ENCODE assay signal across 14 mouse cellular contexts in genomic region chr2:65990108-65990507, GRCm38 (mm10).
DNase-seq lines count a peak whose midpoint lies in the region; ATAC-seq and TF ChIP-seq lines count a peak whose summit lies in the region.
"Had no signal": no experiment of that assay in that cellular context is flagged by ENCODE, and none has a peak within 500 bp of the region (broad histone marks: within the 10 kb centered on the region; RNA-seq: fewer than 3 reads in every experiment).

No protein-coding gene starts in this region.

- ATAC-seq in cerebellum, adult (ENCODE audit: insufficient number of reproducible peaks, low FRiP score, low TSS enrichment) = no peak
- ATAC-seq in monocyte, adult 5-6 weeks (replicated peaks; ENCODE audit: insufficient number of reproducible peaks, low FRiP score, low TSS enrichment, poor library complexity, severe bottlenecking) = no peak
- ATAC-seq: activated CD4-positive, CD25-positive, alpha-beta regulatory T cell, adult 4 months; forebrain, embryonic 15.5 days had no signal

- TF ChIP-seq POLR2A in brain, embryonic 14.5 days (IDR thresholded peaks at IDR 0.05; ENCODE audit: borderline replicate concordance, extremely low read depth, insufficient read depth, insufficient read length, poor library complexity, severe bottlenecking) = no peak

- DNase-seq in kidney, adult 9 months = peak; percentile 36
- no peak for DNase-seq in kidney, postnatal 4 days
- peak; percentile 7 for DNase-seq in thymus, postnatal 0 days (ENCODE audit: low spot score)
- no peak for DNase-seq in thymus, postnatal 10 days (ENCODE audit: low spot score in 2 of 2)
- DNase-seq in brain, embryonic 14.5 days (ENCODE audit: low read depth) = no peak
- DNase-seq: cerebellum, adult 11 months; cerebellum, postnatal 36 days; gastrocnemius, postnatal 36 days; kidney, postnatal 10 days; thymus, adult 18-20 months had no signal

- TF ChIP-seq CTCF in brain, embryonic 14.5 days (IDR thresholded peaks at IDR 0.05; ENCODE audit: borderline replicate concordance, extremely low read depth, insufficient read depth, insufficient read length) = peak; percentile 39; the same call in 1 of the 2 replicates

Comparison
In these comparisons a context has a peak if more than half of its experiments do, and no peak if none do; other contexts are left out.
1. DNase-seq: peak in kidney, adult 9 months (single experiment) and thymus, postnatal 0 days (single experiment); none in kidney, postnatal 4 days (0 of 2), thymus, postnatal 10 days (0 of 2) and brain, embryonic 14.5 days (single experiment).